Mouse (Mus musculus): ENCODE data around the gene Uap1. TPM values are rescaled to one million over a fixed set of nuclear protein-coding genes. Genes with fewer than 3 reads are reported as not detected.

Gene Uap1
- polyA plus RNA-seq, 1 experiment from 2014 or later: 65.0 TPM

- H3K4me2 ChIP-seq (ENCODE audit: low read length): no peak overlapping the region
- H3K4me1 ChIP-seq (ENCODE audit: control insufficient read depth, insufficient read depth, low read depth, low read length): no peaks in the 10 kb centered on the region
- peaks cover 9% of the 10 kb centered on the region; the same call in 1 of the 2 replicates for H3K36me3 ChIP-seq (ENCODE audit: control insufficient read depth, insufficient read depth, low read length)
- 84% methylated on average over 8 of the region's 8 CpGs for WGBS
- no peak overlapping the region for H3K27ac ChIP-seq (ENCODE audit: low read depth, low read length)
- no peaks in the 10 kb centered on the region for H3K27me3 ChIP-seq (replicated peaks; ENCODE audit: control insufficient read depth, insufficient read depth, low read length)
- H3K9me3 ChIP-seq (ENCODE audit: control insufficient read depth, low read length): no peaks in the 10 kb centered on the region
- no peak overlapping the region for H3K9ac ChIP-seq (ENCODE audit: low read depth, low read length)
- H3K4me3 ChIP-seq (ENCODE audit: low read length): no peak overlapping the region
- ATAC-seq: no peak
Observed at GRCm38 (mm10) chr1:170142256-170142871, 32.4 kb downstream of the Uap1 start.

GRCm38 (mm10) chr1:170141626-170142025 is 33.1 kb downstream of the Uap1 start:
- Histone ChIP-seq H3K36me3 (ENCODE audit: control insufficient read depth, insufficient read depth, low read length) (peaks cover 9% of the 10 kb centered on the region; the same call in 1 of the 2 replicates), H3K27ac (ENCODE audit: low read depth, low read length) (no peak overlapping the region), H3K9me3 (ENCODE audit: control insufficient read depth, low read length) (no peaks in the 10 kb centered on the region), H3K4me3 (ENCODE audit: low read length) (no peak overlapping the region), H3K27me3 (replicated peaks; ENCODE audit: control insufficient read depth, insufficient read depth, low read length) (no peaks in the 10 kb centered on the region), H3K4me2 (ENCODE audit: low read length) (no peak overlapping the region), H3K4me1 (ENCODE audit: control insufficient read depth, insufficient read depth, low read depth, low read length) (no peaks in the 10 kb centered on the region), H3K9ac (ENCODE audit: low read depth, low read length) (no peak overlapping the region)
- ATAC-seq: no peak
- 94% methylated on average over 5 of the region's 5 CpGs for WGBS

GRCm38 (mm10) chr1:170136351-170137009 is 38.3 kb downstream of the Uap1 start:
- Histone ChIP-seq H3K27me3 (replicated peaks; ENCODE audit: control insufficient read depth, insufficient read depth, low read length) (no peaks in the 10 kb centered on the region), H3K4me1 (ENCODE audit: control insufficient read depth, insufficient read depth, low read depth, low read length) (no peaks in the 10 kb centered on the region), H3K27ac (ENCODE audit: low read depth, low read length) (no peak overlapping the region), H3K36me3 (ENCODE audit: control insufficient read depth, insufficient read depth, low read length) (no peaks in the 10 kb centered on the region), H3K4me2 (ENCODE audit: low read length) (no peak overlapping the region), H3K9me3 (ENCODE audit: control insufficient read depth, low read length) (no peaks in the 10 kb centered on the region), H3K4me3 (ENCODE audit: low read length) (no peak overlapping the region), H3K9ac (ENCODE audit: low read depth, low read length) (no peak overlapping the region)
- ATAC-seq: peak; percentile 90
- WGBS: 21% methylated on average over 7 of the region's 7 CpGs

- WGBS: 86% methylated on average over 8 of the region's 8 CpGs
- ATAC-seq: no peak
- Histone ChIP-seq H3K27ac (ENCODE audit: low read depth, low read length) (no peak overlapping the region), H3K9me3 (ENCODE audit: control insufficient read depth, low read length) (no peaks in the 10 kb centered on the region), H3K9ac (ENCODE audit: low read depth, low read length) (no peak overlapping the region), H3K4me3 (ENCODE audit: low read length) (no peak overlapping the region), H3K4me2 (ENCODE audit: low read length) (no peak overlapping the region), H3K27me3 (replicated peaks; ENCODE audit: control insufficient read depth, insufficient read depth, low read length) (no peaks in the 10 kb centered on the region), H3K4me1 (ENCODE audit: control insufficient read depth, insufficient read depth, low read depth, low read length) (no peaks in the 10 kb centered on the region), H3K36me3 (ENCODE audit: control insufficient read depth, insufficient read depth, low read length) (no peaks in the 10 kb centered on the region)
Observed at GRCm38 (mm10) chr1:170134264-170134663, 40.5 kb downstream of the Uap1 start.

GRCm38 (mm10) chr1:170130962-170131361 is 43.8 kb downstream of the Uap1 start:
- no peaks in the 10 kb centered on the region for H3K4me1 ChIP-seq (ENCODE audit: control insufficient read depth, insufficient read depth, low read depth, low read length)
- WGBS: 71% methylated on average over 3 of the region's 3 CpGs
- H3K36me3 ChIP-seq (ENCODE audit: control insufficient read depth, insufficient read depth, low read length): no peaks in the 10 kb centered on the region
- H3K4me2 ChIP-seq (ENCODE audit: low read length): no peak overlapping the region
- H3K4me3 ChIP-seq (ENCODE audit: low read length): no peak overlapping the region
- H3K9ac ChIP-seq (ENCODE audit: low read depth, low read length): no peak overlapping the region
- H3K9me3 ChIP-seq (ENCODE audit: control insufficient read depth, low read length): no peaks in the 10 kb centered on the region
- no peaks in the 10 kb centered on the region for H3K27me3 ChIP-seq (replicated peaks; ENCODE audit: control insufficient read depth, insufficient read depth, low read length)
- no peak overlapping the region for H3K27ac ChIP-seq (ENCODE audit: low read depth, low read length)
- no peak for ATAC-seq

- Histone ChIP-seq H3K36me3 (ENCODE audit: control insufficient read depth, insufficient read depth, low read length) (no peaks in the 10 kb centered on the region), H3K4me2 (ENCODE audit: low read length) (no peak overlapping the region), H3K27ac (ENCODE audit: low read depth, low read length) (no peak overlapping the region), H3K4me1 (ENCODE audit: control insufficient read depth, insufficient read depth, low read depth, low read length) (no peaks in the 10 kb centered on the region), H3K9ac (ENCODE audit: low read depth, low read length) (no peak overlapping the region), H3K9me3 (ENCODE audit: control insufficient read depth, low read length) (no peaks in the 10 kb centered on the region), H3K27me3 (replicated peaks; ENCODE audit: control insufficient read depth, insufficient read depth, low read length) (no peaks in the 10 kb centered on the region), H3K4me3 (ENCODE audit: low read length) (no peak overlapping the region)
- 65% methylated on average over 2 of the region's 2 CpGs for WGBS
- ATAC-seq: no peak
Observed at GRCm38 (mm10) chr1:170124644-170125043, 50.1 kb downstream of the Uap1 start.

GRCm38 (mm10) chr1:170113616-170114015 is 61.1 kb downstream of the Uap1 start:
- Histone ChIP-seq H3K27me3 (replicated peaks; ENCODE audit: control insufficient read depth, insufficient read depth, low read length) (no peaks in the 10 kb centered on the region), H3K4me3 (ENCODE audit: low read length) (no peak overlapping the region), H3K9me3 (ENCODE audit: control insufficient read depth, low read length) (no peaks in the 10 kb centered on the region), H3K4me2 (ENCODE audit: low read length) (no peak overlapping the region), H3K9ac (ENCODE audit: low read depth, low read length) (no peak overlapping the region), H3K4me1 (ENCODE audit: control insufficient read depth, insufficient read depth, low read depth, low read length) (no peaks in the 10 kb centered on the region), H3K27ac (ENCODE audit: low read depth, low read length) (no peak overlapping the region), H3K36me3 (ENCODE audit: control insufficient read depth, insufficient read depth, low read length) (no peaks in the 10 kb centered on the region)
- ATAC-seq: no peak
- WGBS: 83% methylated on average over 6 of the region's 6 CpGs

- H3K4me1 ChIP-seq (ENCODE audit: control insufficient read depth, insufficient read depth, low read depth, low read length): no peaks in the 10 kb centered on the region
- no peak overlapping the region for H3K4me3 ChIP-seq (ENCODE audit: low read length)
- H3K9me3 ChIP-seq (ENCODE audit: control insufficient read depth, low read length): no peaks in the 10 kb centered on the region
- H3K36me3 ChIP-seq (ENCODE audit: control insufficient read depth, insufficient read depth, low read length): no peaks in the 10 kb centered on the region
- H3K4me2 ChIP-seq (ENCODE audit: low read length): no peak overlapping the region
- no peak for ATAC-seq
- H3K27ac ChIP-seq (ENCODE audit: low read depth, low read length): no peak overlapping the region
- no peaks in the 10 kb centered on the region for H3K27me3 ChIP-seq (replicated peaks; ENCODE audit: control insufficient read depth, insufficient read depth, low read length)
- 88% methylated on average over 10 of the region's 10 CpGs for WGBS
- no peak overlapping the region for H3K9ac ChIP-seq (ENCODE audit: low read depth, low read length)
Observed at GRCm38 (mm10) chr1:170112261-170112660, 62.5 kb downstream of the Uap1 start.

- no peak for ATAC-seq
- Histone ChIP-seq H3K4me2 (ENCODE audit: low read length) (0 out of 2 replicates have a peak overlapping the region, but pooled peaks have one; percentile 2), H3K27ac (ENCODE audit: low read depth, low read length) (no peak overlapping the region), H3K36me3 (ENCODE audit: control insufficient read depth, insufficient read depth, low read length) (no peaks in the 10 kb centered on the region), H3K9me3 (ENCODE audit: control insufficient read depth, low read length) (no peaks in the 10 kb centered on the region), H3K4me1 (ENCODE audit: control insufficient read depth, insufficient read depth, low read depth, low read length) (no peaks in the 10 kb centered on the region), H3K4me3 (ENCODE audit: low read length) (no peak overlapping the region), H3K9ac (ENCODE audit: low read depth, low read length) (no peak overlapping the region), H3K27me3 (replicated peaks; ENCODE audit: control insufficient read depth, insufficient read depth, low read length) (no peaks in the 10 kb centered on the region)
- WGBS: 80% methylated on average over 16 of the region's 16 CpGs
Observed at GRCm38 (mm10) chr1:170111651-170112226, 63.0 kb downstream of the Uap1 start.

All from hindbrain, embryonic 16.5 days (tissue).